Mouse (Mus musculus) hindbrain, embryonic 10.5 days (tissue): ENCODE results near the gene Ftsj1. TPM values are rescaled to one million over a fixed set of nuclear protein-coding genes. Genes with fewer than 3 reads are reported as not detected.

ENCODE experiments used
- DNase-seq: peaks from one replicate; pipeline ENCODE4 v3.0.0-alpha.2; 2017; ENCODE audit warnings: low spot score
- H3K27ac ChIP-seq: fragments of 300-500 bp; sonication (generic); 2 replicates; pipeline ENCODE4 v1.5.1; 2016; ENCODE audit warnings: mild to moderate bottlenecking, moderate library complexity
- H3K27me3 ChIP-seq: fragments of 300-500 bp; sonication (generic); 2 replicates; pipeline ENCODE4 v1.6.1; 2016; ENCODE audit warnings: mild to moderate bottlenecking; ENCODE audit not compliant: poor library complexity, insufficient read depth, severe bottlenecking
- H3K36me3 ChIP-seq: fragments of 300-500 bp; sonication (generic); 2 replicates; pipeline ENCODE4 v1.6.1; 2016; ENCODE audit warnings: mild to moderate bottlenecking, moderate library complexity
- H3K4me1 ChIP-seq: fragments of 300-500 bp; sonication (generic); replicated peaks from 2 replicates; pipeline ENCODE4 v1.6.1; 2016; ENCODE audit warnings: mild to moderate bottlenecking
- H3K4me3 ChIP-seq: fragments of 300-500 bp; sonication (generic); 2 replicates; pipeline ENCODE4 v1.5.1; 2016; ENCODE audit warnings: mild to moderate bottlenecking, moderate library complexity
- H3K9me3 ChIP-seq: fragments of 300-500 bp; sonication (generic); 2 replicates; pipeline ENCODE4 v1.6.1; 2016; ENCODE audit warnings: mild to moderate bottlenecking, moderate library complexity
- WGBS: fragments of 180-500 bp; shearing (Covaris S2); methylation state at CpG from one replicate; pipeline ENCODE4 v1.1.7; 2016; 5-methylcytosine and 5-hydroxymethylcytosine counted together
- polyA plus RNA-seq: library from polyadenylated mRNA; unstranded; fragments of >200 nt; fragmentation: Nextera tagmentation; extraction: Ambion mirVana; gene quantifications from 2 replicates; pipeline ENCODE4 v1.2.1, GENCODE M21; 2016

Gene Ftsj1
- polyA plus RNA-seq, 1 experiment from 2014 or later: 48.9 TPM

DNA sequence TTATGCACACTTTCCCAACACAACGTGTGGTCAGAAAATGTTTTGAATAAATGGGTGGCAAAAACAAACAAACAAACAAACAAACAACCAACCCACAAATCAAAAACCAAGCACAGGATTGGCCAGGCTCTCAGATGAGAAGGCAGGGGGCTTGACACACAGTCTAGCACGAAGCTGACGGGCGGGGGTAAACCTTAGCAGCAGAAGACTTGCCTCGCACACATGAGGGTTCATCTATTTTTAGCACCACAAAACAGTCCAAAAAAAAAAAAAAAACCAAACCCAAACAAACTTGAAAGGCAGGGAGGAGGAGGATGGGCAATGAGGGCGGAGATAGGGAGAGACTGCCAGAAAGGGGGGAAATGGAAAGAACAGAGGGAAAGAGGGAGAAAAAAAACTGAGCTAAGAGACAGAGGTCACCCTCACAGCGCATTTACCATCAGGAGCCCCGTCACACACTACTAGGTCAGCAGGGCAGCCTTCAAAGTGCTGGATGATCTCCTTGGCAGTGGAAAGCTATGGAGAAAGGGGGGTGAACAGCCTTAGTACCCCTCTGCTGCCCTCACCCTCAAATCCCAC, 3.6 kb downstream of the Ftsj1 start:
- Histone ChIP-seq H3K27ac (no peak overlapping the region), H3K36me3 (peaks cover 15% of the 10 kb centered on the region), H3K4me1 (peaks cover 7% of the 10 kb centered on the region; the same call in 1 of the 2 replicates), H3K9me3 (peaks cover 7% of the 10 kb centered on the region; the same call in 1 of the 2 replicates), H3K4me3 (no peak overlapping the region), H3K27me3 (no peaks in the 10 kb centered on the region)
- 91% methylated on average over 8 of the region's 8 CpGs for WGBS
- DNase-seq: no peak

GRCm38 (mm10) chrX:8247680-8248079, 4.5 kb downstream of the Ftsj1 start:
- DNase-seq: no peak
- no peaks in the 10 kb centered on the region for H3K27me3 ChIP-seq
- H3K36me3 ChIP-seq: peaks cover 15% of the 10 kb centered on the region
- H3K4me1 ChIP-seq: peaks cover 7% of the 10 kb centered on the region; the same call in 1 of the 2 replicates
- H3K9me3 ChIP-seq: peaks cover 7% of the 10 kb centered on the region; the same call in 1 of the 2 replicates
- no peak overlapping the region for H3K27ac ChIP-seq
- WGBS: 90% methylated on average over 2 of the region's 2 CpGs
- H3K4me3 ChIP-seq: no peak overlapping the region

DNA sequence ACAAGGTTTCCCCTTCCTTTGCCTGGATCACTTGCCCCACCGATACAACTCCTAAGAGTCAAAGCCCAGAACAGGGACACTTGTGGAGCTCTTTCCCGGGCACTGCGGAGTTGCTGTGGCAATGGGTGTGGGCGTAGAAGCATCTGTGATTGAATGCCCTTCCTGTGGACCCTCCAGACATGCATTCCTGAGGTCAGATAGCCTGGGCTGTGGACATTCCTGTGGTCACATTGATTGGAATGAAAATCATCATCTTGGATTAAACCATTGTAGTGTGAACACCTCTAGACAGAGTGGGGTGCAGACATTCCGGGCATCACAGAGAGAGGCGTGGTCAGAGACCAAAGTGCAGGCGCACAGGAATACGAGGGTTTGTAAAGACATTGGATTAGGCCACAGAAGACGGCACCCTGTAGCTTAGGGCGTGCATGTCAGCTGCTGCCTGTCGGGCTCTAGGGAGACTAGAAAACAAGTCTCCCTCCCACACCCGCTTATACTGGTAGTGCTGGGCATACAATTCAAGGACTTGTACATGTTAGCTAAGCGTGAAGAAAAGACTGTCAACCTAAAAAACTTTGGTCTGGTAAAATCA, 13.3 kb downstream of the Ftsj1 start:
- no peak overlapping the region for H3K4me3 ChIP-seq
- H3K4me1 ChIP-seq: no peaks in the 10 kb centered on the region
- H3K36me3 ChIP-seq: 0 out of 2 replicates have a peak, but pooled peaks cover 6% of the 10 kb centered on the region
- no peak overlapping the region for H3K27ac ChIP-seq
- no peaks in the 10 kb centered on the region for H3K27me3 ChIP-seq
- 67% methylated on average over 13 of the region's 13 CpGs for WGBS
- no peak for DNase-seq
- no peaks in the 10 kb centered on the region for H3K9me3 ChIP-seq

- Histone ChIP-seq H3K36me3 (0 out of 2 replicates have a peak, but pooled peaks cover under 1% of the 10 kb centered on the region), H3K9me3 (no peaks in the 10 kb centered on the region), H3K4me1 (no peaks in the 10 kb centered on the region), H3K27ac (no peak overlapping the region), H3K27me3 (no peaks in the 10 kb centered on the region), H3K4me3 (no peak overlapping the region)
- 94% methylated on average over 2 of the region's 2 CpGs for WGBS
- DNase-seq: no peak
These were observed 15.5 kb downstream of the Ftsj1 start for GRCm38 (mm10) chrX:8236704-8237103.

- Histone ChIP-seq H3K9me3 (0 out of 2 replicates have a peak, but pooled peaks cover 3% of the 10 kb centered on the region), H3K36me3 (no peaks in the 10 kb centered on the region), H3K4me1 (no peaks in the 10 kb centered on the region), H3K4me3 (no peak overlapping the region), H3K27ac (no peak overlapping the region), H3K27me3 (no peaks in the 10 kb centered on the region)
- DNase-seq: no peak
- WGBS: 76% methylated on average over 3 of the region's 3 CpGs
These were observed 18.6 kb downstream of the Ftsj1 start for GRCm38 (mm10) chrX:8233602-8234001.

GRCm38 (mm10) chrX:8230272-8230671, 21.9 kb downstream of the Ftsj1 start:
- Histone ChIP-seq H3K36me3 (no peaks in the 10 kb centered on the region), H3K4me1 (no peaks in the 10 kb centered on the region), H3K4me3 (no peak overlapping the region), H3K9me3 (0 out of 2 replicates have a peak, but pooled peaks cover 9% of the 10 kb centered on the region), H3K27me3 (no peaks in the 10 kb centered on the region), H3K27ac (no peak overlapping the region)
- WGBS: 75% methylated on average over 4 of the region's 4 CpGs
- DNase-seq: no peak

DNA sequence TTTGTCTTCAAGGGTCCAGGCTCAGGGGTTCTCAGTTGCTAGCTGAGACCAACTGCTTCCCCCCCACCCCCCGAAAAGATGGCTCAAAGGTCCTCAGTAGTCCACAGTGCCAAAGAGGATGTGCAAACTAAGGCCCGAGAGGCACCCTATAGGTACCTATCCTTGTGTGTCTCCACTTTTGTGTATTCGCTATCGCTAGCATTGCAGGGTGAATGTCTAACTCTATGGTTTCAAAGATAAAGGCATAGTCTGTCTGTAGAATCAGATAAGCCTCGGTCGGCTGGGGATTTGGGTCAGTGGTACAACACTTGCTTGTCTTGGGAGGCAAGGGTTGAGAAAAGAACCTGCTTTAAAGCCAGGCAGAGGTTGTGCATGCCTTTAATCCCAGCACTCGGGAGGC, 28.7 kb downstream of the Ftsj1 start:
- Histone ChIP-seq H3K27me3 (no peaks in the 10 kb centered on the region; the same call in 1 of the 2 replicates), H3K4me1 (no peaks in the 10 kb centered on the region), H3K9me3 (peaks cover 16% of the 10 kb centered on the region; the same call in 1 of the 2 replicates), H3K36me3 (no peaks in the 10 kb centered on the region), H3K4me3 (no peak overlapping the region), H3K27ac (no peak overlapping the region)
- DNase-seq: no peak
- 92% methylated on average over 7 of the region's 7 CpGs for WGBS

- 63% methylated on average over 7 of the region's 7 CpGs for WGBS
- no peaks in the 10 kb centered on the region for H3K4me1 ChIP-seq
- no peaks in the 10 kb centered on the region; the same call in 1 of the 2 replicates for H3K27me3 ChIP-seq
- DNase-seq: no peak
- H3K4me3 ChIP-seq: no peak overlapping the region
- H3K27ac ChIP-seq: no peak overlapping the region
- H3K36me3 ChIP-seq: no peaks in the 10 kb centered on the region
- peaks cover 16% of the 10 kb centered on the region; the same call in 1 of the 2 replicates for H3K9me3 ChIP-seq
These were observed 29.4 kb downstream of the Ftsj1 start for GRCm38 (mm10) chrX:8222678-8223421.

DNA sequence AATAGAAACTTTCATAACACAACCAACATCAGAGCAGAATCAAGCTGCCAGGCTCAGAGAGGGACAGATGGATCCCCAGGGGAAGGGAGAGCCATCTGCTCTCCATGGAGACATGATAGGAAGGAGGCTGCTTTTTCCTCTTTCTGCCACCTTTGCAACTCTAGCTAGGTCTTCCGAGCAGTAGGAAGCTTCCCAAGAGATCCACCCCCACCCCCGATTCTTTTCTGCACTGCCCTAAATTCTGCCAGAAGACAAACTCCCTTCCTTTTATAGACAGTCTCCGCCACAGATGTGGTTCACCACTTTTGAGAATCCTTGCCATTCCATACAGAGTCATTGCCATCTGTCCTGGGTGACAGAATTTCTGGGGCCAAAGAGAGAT, 29.9 kb downstream of the Ftsj1 start:
- Histone ChIP-seq H3K27me3 (no peaks in the 10 kb centered on the region; the same call in 1 of the 2 replicates), H3K4me1 (no peaks in the 10 kb centered on the region), H3K27ac (no peak overlapping the region), H3K36me3 (no peaks in the 10 kb centered on the region), H3K9me3 (peaks cover 14% of the 10 kb centered on the region; the same call in 1 of the 2 replicates), H3K4me3 (no peak overlapping the region)
- WGBS: 64% methylated on average over 3 of the region's 3 CpGs
- no peak for DNase-seq

GRCm38 (mm10) chrX:8219651-8220050, 32.6 kb downstream of the Ftsj1 start:
- no peaks in the 10 kb centered on the region for H3K36me3 ChIP-seq
- no peaks in the 10 kb centered on the region for H3K4me1 ChIP-seq
- WGBS: 28% methylated on average over 8 of the region's 8 CpGs
- H3K27me3 ChIP-seq: no peaks in the 10 kb centered on the region; the same call in 1 of the 2 replicates
- H3K27ac ChIP-seq: no peak overlapping the region
- DNase-seq: no peak
- H3K9me3 ChIP-seq: peaks cover 9% of the 10 kb centered on the region; the same call in 1 of the 2 replicates
- H3K4me3 ChIP-seq: no peak overlapping the region

DNA sequence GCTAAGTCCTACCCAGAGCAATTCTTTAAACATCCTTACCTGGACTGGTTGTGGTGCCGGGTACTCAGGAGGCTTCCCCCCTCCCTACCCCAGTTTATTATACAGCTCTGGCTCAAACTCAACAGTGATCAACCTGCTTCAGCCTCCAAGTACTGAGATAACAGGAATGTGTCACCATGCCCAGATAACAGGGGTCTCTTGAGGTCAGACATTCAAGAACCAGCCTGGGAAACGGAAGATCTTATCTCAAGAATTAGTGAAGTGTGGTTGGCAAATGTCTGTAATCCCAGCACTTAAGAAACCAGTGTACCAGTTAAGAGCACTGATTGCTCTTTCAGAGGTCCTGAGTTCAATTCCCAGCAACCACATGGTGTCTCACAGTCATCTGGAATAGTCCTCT, 34.1 kb downstream of the Ftsj1 start:
- Histone ChIP-seq H3K27ac (no peak overlapping the region), H3K9me3 (peaks cover 6% of the 10 kb centered on the region; the same call in 1 of the 2 replicates), H3K36me3 (no peaks in the 10 kb centered on the region), H3K27me3 (no peaks in the 10 kb centered on the region; the same call in 1 of the 2 replicates), H3K4me1 (no peaks in the 10 kb centered on the region), H3K4me3 (no peak overlapping the region)
- 71% methylated on average over 2 of the region's 2 CpGs for WGBS
- DNase-seq: no peak

- Histone ChIP-seq H3K27me3 (no peaks in the 10 kb centered on the region; the same call in 1 of the 2 replicates), H3K4me1 (no peaks in the 10 kb centered on the region), H3K4me3 (no peak overlapping the region), H3K27ac (no peak overlapping the region), H3K36me3 (no peaks in the 10 kb centered on the region), H3K9me3 (peaks cover 6% of the 10 kb centered on the region; the same call in 1 of the 2 replicates)
- 43% methylated on average over 6 of the region's 6 CpGs for WGBS
- no peak for DNase-seq
These were observed 34.8 kb downstream of the Ftsj1 start for GRCm38 (mm10) chrX:8217383-8217782.
